Mouse (Mus musculus) heart, adult 8-10 months (tissue): Measurements from ENCODE around the gene Dgcr2. TPM values are rescaled to one million over a fixed set of nuclear protein-coding genes. Genes with fewer than 3 reads are reported as not detected.

Source experiments
- DNase-seq: peaks from one replicate; pipeline ENCODE4 v3.0.0; 2022; ENCODE audit warnings: low spot score
- total RNA-seq, 4 experiments: library from RNA; stranded (reverse); gene quantifications; 2 replicates each; pipeline ENCODE4 v1.2.4; 2022

The Dgcr2 gene
- 10 to 100 TPM; 44.4 to 51.8 (median 48.7) TPM for total RNA-seq

GRCm38 (mm10) chr16:17898462-17898861, at the start of gene Dgcr2, which contains the start of gene Tssk2:
Dgcr2 (minus strand) TSS chr16:17898562.
Tssk2 (plus strand) TSS chr16:17898637.
- no peak for DNase-seq

GRCm38 (mm10) chr16:17945081-17945831, 46.9 kb upstream of the Dgcr2 start:
- DNase-seq: no peak

- no peak for DNase-seq
Observed at GRCm38 (mm10) chr16:17943466-17943865, 45.1 kb upstream of the Dgcr2 start.

- DNase-seq: no peak
Observed at GRCm38 (mm10) chr16:17939255-17939751, 40.9 kb upstream of the Dgcr2 start.

- DNase-seq: peak; percentile 28
Observed at GRCm38 (mm10) chr16:17938821-17939220, 40.5 kb upstream of the Dgcr2 start.

GRCm38 (mm10) chr16:17938187-17938586, 39.8 kb upstream of the Dgcr2 start:
- no peak for DNase-seq

- no peak for DNase-seq
Observed at GRCm38 (mm10) chr16:17936776-17937175, 38.4 kb upstream of the Dgcr2 start.

- no peak for DNase-seq
Observed at GRCm38 (mm10) chr16:17934445-17934910, 36.1 kb upstream of the Dgcr2 start.

GRCm38 (mm10) chr16:17933594-17934444, 35.5 kb upstream of the Dgcr2 start:
- DNase-seq: no peak

- no peak for DNase-seq
Observed at GRCm38 (mm10) chr16:17931906-17932460, 33.6 kb upstream of the Dgcr2 start.

GRCm38 (mm10) chr16:17929631-17930030, 31.3 kb upstream of the Dgcr2 start:
- no peak for DNase-seq

- DNase-seq: no peak
Observed at GRCm38 (mm10) chr16:17929211-17929610, 30.8 kb upstream of the Dgcr2 start.

- DNase-seq: peak; percentile 65
Observed at GRCm38 (mm10) chr16:17928627-17929104, 30.3 kb upstream of the Dgcr2 start.

- DNase-seq: peak; percentile 46
Observed at GRCm38 (mm10) chr16:17928087-17928580, 29.8 kb upstream of the Dgcr2 start, which contains the start of gene Slc25a1. Slc25a1 (minus strand) TSS chr16:17928219.

- DNase-seq: no peak
Observed at GRCm38 (mm10) chr16:17927351-17928082, 29.2 kb upstream of the Dgcr2 start.

- DNase-seq: peak; percentile 21
Observed at GRCm38 (mm10) chr16:17922163-17922538, 23.8 kb upstream of the Dgcr2 start.

- DNase-seq: peak; percentile 94
Observed at GRCm38 (mm10) chr16:17921325-17922162, 23.2 kb upstream of the Dgcr2 start.

GRCm38 (mm10) chr16:17920586-17920985, 22.2 kb upstream of the Dgcr2 start:
- no peak for DNase-seq

GRCm38 (mm10) chr16:17914307-17915249, 16.2 kb upstream of the Dgcr2 start, which contains the start of gene Gsc2:
Gsc2 (minus strand) TSS chr16:17915059.
- DNase-seq: no peak
